Comparison of ENCODE assay signal across 22 mouse cellular contexts in the genomic region with DNA sequence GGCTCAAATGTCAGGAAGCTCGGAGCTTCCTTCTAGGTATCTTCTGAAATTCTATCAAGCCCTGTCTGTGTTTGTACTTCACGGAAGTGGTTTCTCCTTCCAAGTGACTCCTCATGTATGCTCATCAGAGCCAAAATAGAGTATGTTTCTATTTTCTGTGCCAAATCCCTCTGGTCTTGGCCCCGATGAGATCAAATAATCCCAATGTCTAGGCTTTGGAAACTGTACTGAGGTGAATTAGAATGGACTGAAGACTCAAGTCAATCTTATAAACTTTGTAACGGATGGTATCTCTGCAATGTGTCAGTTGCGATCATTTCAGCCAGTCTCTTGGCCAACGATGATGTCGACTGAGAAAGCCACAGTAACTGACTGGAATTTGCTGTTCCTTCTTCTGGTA. TPM values are rescaled to one million over a fixed set of nuclear protein-coding genes. Genes with fewer than 3 reads are reported as not detected.
A peak's percentile ranks its signal among the peaks of the same experiment; 100 is the strongest.
DNase-seq lines count a peak whose midpoint lies in the region; ATAC-seq and TF ChIP-seq lines count a peak whose summit lies in the region.
"Had no signal": no experiment of that assay in that cellular context is flagged by ENCODE, and none has a peak within 500 bp of the region (broad histone marks: within the 10 kb centered on the region; RNA-seq: fewer than 3 reads in every experiment).

No protein-coding gene starts in this region.

- intact Hi-C loops in gastrocnemius, adult 2 months (cut with DNase I), result no loop called here

- H3K4me2 ChIP-seq in forebrain, embryonic 16.5 days (ENCODE audit: low read length), result no peak overlapping the region
- H3K4me2 ChIP-seq: heart, embryonic 15.5 days; hindbrain, embryonic 14.5 days; limb, embryonic 15.5 days; lung, embryonic 15.5 days; midbrain, embryonic 15.5 days; neural tube, embryonic 13.5 days had no signal

- 72% methylated on average over 7 of the region's 7 CpGs for WGBS in forebrain, embryonic 16.5 days

- H3K27me3 ChIP-seq in forebrain, embryonic 16.5 days (replicated peaks; ENCODE audit: control insufficient read depth, insufficient read depth, low read length), result no peaks in the 10 kb centered on the region
- H3K27me3 ChIP-seq: heart, embryonic 15.5 days; limb, embryonic 15.5 days; lung, embryonic 15.5 days; midbrain, embryonic 15.5 days; neural tube, embryonic 13.5 days had no signal

- H3K9me3 ChIP-seq in forebrain, embryonic 16.5 days (ENCODE audit: control insufficient read depth, low read length), result no peaks in the 10 kb centered on the region
- H3K9me3 ChIP-seq: heart, embryonic 15.5 days; limb, embryonic 15.5 days; lung, embryonic 15.5 days; megakaryocyte, embryonic 14.5 days; midbrain, embryonic 15.5 days; neural tube, embryonic 13.5 days had no signal

- TF ChIP-seq POLR2A in brain, embryonic 14.5 days (IDR thresholded peaks at IDR 0.05; ENCODE audit: borderline replicate concordance, extremely low read depth, insufficient read depth, insufficient read length, poor library complexity, severe bottlenecking), result no peak

- H3K4me1 ChIP-seq in forebrain, embryonic 16.5 days (replicated peaks; ENCODE audit: control insufficient read depth, insufficient read depth, low read length), result peaks cover 6% of the 10 kb centered on the region; the same call in 1 of the 2 replicates
- H3K4me1 ChIP-seq: heart, embryonic 15.5 days; limb, embryonic 15.5 days; lung, embryonic 15.5 days; midbrain, embryonic 15.5 days; neural tube, embryonic 13.5 days had no signal

- H3K9ac ChIP-seq in forebrain, embryonic 16.5 days (replicated peaks; ENCODE audit: low read depth, low read length), result no peak overlapping the region
- H3K9ac ChIP-seq: heart, embryonic 15.5 days; hindbrain, embryonic 14.5 days; limb, embryonic 15.5 days; liver, embryonic 14.5 days; lung, embryonic 15.5 days; midbrain, embryonic 15.5 days; neural tube, embryonic 13.5 days had no signal

- H3K36me3 ChIP-seq in forebrain, embryonic 16.5 days (ENCODE audit: control insufficient read depth, insufficient read depth), result no peaks in the 10 kb centered on the region
- H3K36me3 ChIP-seq: heart, embryonic 15.5 days; limb, embryonic 15.5 days; lung, embryonic 15.5 days; midbrain, embryonic 15.5 days; neural tube, embryonic 13.5 days had no signal

- DNase-seq in cerebellum, adult 9-10 months, result peak; percentile 30
- DNase-seq in cerebellum, adult 11-12 months, result no peak
- no peak for DNase-seq in gastrocnemius, adult 2 months
- DNase-seq in gastrocnemius, adult 8-10 months (ENCODE audit: low spot score in 2 of 2), result no peak
- DNase-seq in brain, embryonic 14.5 days (ENCODE audit: low read depth), result peak; percentile 27
- no peak for DNase-seq in right cerebral cortex, adult 18-20 months
- DNase-seq in ovary, postnatal 10 days (ENCODE audit: low spot score), result no peak
- DNase-seq: adrenal gland, postnatal 25 days; heart, postnatal 36 days; kidney, adult 8-10 months; kidney, postnatal 10 days; thymus, postnatal 36 days had no signal

- no peak for TF ChIP-seq CTCF in gastrocnemius, adult 2 months (IDR thresholded peaks at IDR 0.05)
- no peak for TF ChIP-seq CTCF in brain, embryonic 14.5 days (IDR thresholded peaks at IDR 0.05; ENCODE audit: borderline replicate concordance, extremely low read depth, insufficient read depth, insufficient read length)

- peak overlapping the region; percentile 62 for H3K27ac ChIP-seq in gastrocnemius, adult 2 months
- H3K27ac ChIP-seq in forebrain, embryonic 16.5 days (ENCODE audit: low read length), result peak overlapping the region; percentile 73
- H3K27ac ChIP-seq: heart, embryonic 15.5 days; hindbrain, embryonic 14.5 days; limb, embryonic 15.5 days; liver, embryonic 14.5 days; lung, embryonic 15.5 days; midbrain, embryonic 15.5 days; neural tube, embryonic 13.5 days had no signal

- ATAC-seq in forebrain, embryonic 16.5 days, result peak; percentile 19
- ATAC-seq: CD4-positive, CD25-positive, alpha-beta regulatory T cell, adult 4 months; midbrain, embryonic 15.5 days had no signal

- H3K4me3 ChIP-seq in gastrocnemius, adult 2 months, result peak overlapping the region; percentile 57
- H3K4me3 ChIP-seq in forebrain, embryonic 16.5 days (replicated peaks; ENCODE audit: low read length), result no peak overlapping the region
- H3K4me3 ChIP-seq: heart, embryonic 15.5 days; limb, embryonic 15.5 days; lung, embryonic 15.5 days; megakaryocyte, embryonic 14.5 days; midbrain, embryonic 15.5 days; neural tube, embryonic 13.5 days had no signal

RNA-seq across cellular contexts. Expression of a gene that starts 15.1 kb away (rescaled TPM):
- 10 to 100 TPM in 1 of 2 experiments, 1 to 10 TPM in 1; 5.4 to 10.7 TPM for total RNA-seq in gastrocnemius, adult 2 months (2021)
- 10 to 100 TPM in 2 of 4 experiments, 1 to 10 TPM in 2; 4.5 to 12.3 (median 9.6) TPM for total RNA-seq in gastrocnemius, adult 8-10 months (2022)
- polyA plus RNA-seq in brain, embryonic 14.5 days (2012; rRNA removed), result 0.38 and 0.49 TPM in 2 replicates
- polyA plus RNA-seq in forebrain, embryonic 16.5 days (2015; fragmentation: Nextera tagmentation; extraction: Ambion mirVana), result 0.13 TPM in 1 of 2 replicates, not detected in the other
- polyA plus RNA-seq: CD4-positive, CD25-positive, alpha-beta regulatory T cell, adult 4 months; neural tube, embryonic 13.5 days had no signal

Comparison
In these comparisons a context has a peak if more than half of its experiments do, and no peak if none do; other contexts are left out.
1. DNase-seq: peak in cerebellum, adult 9-10 months (single experiment) and brain, embryonic 14.5 days (single experiment); none in cerebellum, adult 11-12 months (single experiment), gastrocnemius, adult 2 months (single experiment), gastrocnemius, adult 8-10 months (0 of 2), right cerebral cortex, adult 18-20 months (single experiment) and ovary, postnatal 10 days (single experiment).